Mouse (Mus musculus) brain, embryonic 14.5 days (tissue): ENCODE measurements around the gene Rprd2.
"Not testable (repeated sequence)": the region's sequence is repeated elsewhere in the genome, so short reads cannot be mapped to it uniquely, and the experiment has no call there.

Experiments
- CTCF ChIP-seq: fragments of 200-500 bp; IDR thresholded peaks from 2 replicates; pipeline ENCODE4 v1.5.1; 2012; ENCODE audit warnings: inconsistent platforms, mild to moderate bottlenecking, moderate library complexity, borderline replicate concordance; ENCODE audit not compliant: insufficient read depth, insufficient read length; ENCODE audit errors: extremely low read depth
- POLR2A ChIP-seq: fragments of 200-500 bp; IDR thresholded peaks from 2 replicates; pipeline ENCODE4 v1.6.1; 2012; ENCODE audit warnings: mild to moderate bottlenecking, inconsistent platforms, borderline replicate concordance; ENCODE audit not compliant: poor library complexity, insufficient read depth, insufficient read length, severe bottlenecking; ENCODE audit errors: extremely low read depth

GRCm38 (mm10) chr3:95857050-95857449, 38.4 kb upstream of the Rprd2 start:
- not testable (repeated sequence) for TF ChIP-seq POLR2A, CTCF
